Mouse (Mus musculus): Measurements from ENCODE around the gene Hoxd1. TPM values are rescaled to one million over a fixed set of nuclear protein-coding genes. Genes with fewer than 3 reads are reported as not detected.

The Hoxd1 gene
- polyA plus RNA-seq (2014; fragmentation: Illumina TruSeq; extraction: RNeasy Lipid Tissue Mini Kit (QIAGEN cat#74804); ENCODE audit: low read depth, low replicate concordance) = not detected

GRCm38 (mm10) chr2:74762522-74763244 is at the start of gene Hoxd1:
Gene Hoxd1, plus strand, starts transcription at chr2:74762980.

GRCm38 (mm10) chr2:74726551-74726950 is 36.2 kb upstream of the Hoxd1 start, which contains the start of gene Gm28230:
Gene Gm28230, plus strand, starts transcription at chr2:74726728.

Other genes with a start within 250 kb of the Hoxd1 start
- 203 TPM for gene Lnpk, start 183.5 kb upstream of the Hoxd1 start, polyA plus RNA-seq (2014; fragmentation: Illumina TruSeq; extraction: RNeasy Lipid Tissue Mini Kit (QIAGEN cat#74804); ENCODE audit: low read depth, low replicate concordance)
- gene Evx2, start 103.4 kb upstream of the Hoxd1 start, polyA plus RNA-seq (2014; fragmentation: Illumina TruSeq; extraction: RNeasy Lipid Tissue Mini Kit (QIAGEN cat#74804); ENCODE audit: low read depth, low replicate concordance) = 0.04 TPM
- gene Hoxd13, start 94.7 kb upstream of the Hoxd1 start, polyA plus RNA-seq (2014; fragmentation: Illumina TruSeq; extraction: RNeasy Lipid Tissue Mini Kit (QIAGEN cat#74804); ENCODE audit: low read depth, low replicate concordance) = 0.10 TPM
- gene Hoxd12, start 88.0 kb upstream of the Hoxd1 start, polyA plus RNA-seq (2014; fragmentation: Illumina TruSeq; extraction: RNeasy Lipid Tissue Mini Kit (QIAGEN cat#74804); ENCODE audit: low read depth, low replicate concordance) = not detected
- not detected for gene Hoxd11, start 83.4 kb upstream of the Hoxd1 start, polyA plus RNA-seq (2014; fragmentation: Illumina TruSeq; extraction: RNeasy Lipid Tissue Mini Kit (QIAGEN cat#74804); ENCODE audit: low read depth, low replicate concordance)
- 0.95 TPM for gene Hoxd10, start 71.1 kb upstream of the Hoxd1 start, polyA plus RNA-seq (2014; fragmentation: Illumina TruSeq; extraction: RNeasy Lipid Tissue Mini Kit (QIAGEN cat#74804); ENCODE audit: low read depth, low replicate concordance)
- gene Hoxd9, start 65.3 kb upstream of the Hoxd1 start, polyA plus RNA-seq (2014; fragmentation: Illumina TruSeq; extraction: RNeasy Lipid Tissue Mini Kit (QIAGEN cat#74804); ENCODE audit: low read depth, low replicate concordance) = 2.5 TPM
- 55.9 TPM for gene Hoxd8, start 58.4 kb upstream of the Hoxd1 start, polyA plus RNA-seq (2014; fragmentation: Illumina TruSeq; extraction: RNeasy Lipid Tissue Mini Kit (QIAGEN cat#74804); ENCODE audit: low read depth, low replicate concordance)
- gene Hoxd3, start 51.1 kb upstream of the Hoxd1 start, polyA plus RNA-seq (2014; fragmentation: Illumina TruSeq; extraction: RNeasy Lipid Tissue Mini Kit (QIAGEN cat#74804); ENCODE audit: low read depth, low replicate concordance) = 0.07 TPM
- 0.87 TPM for gene Hoxd4, start 51.1 kb upstream of the Hoxd1 start, polyA plus RNA-seq (2014; fragmentation: Illumina TruSeq; extraction: RNeasy Lipid Tissue Mini Kit (QIAGEN cat#74804); ENCODE audit: low read depth, low replicate concordance)
- 0.29 TPM for gene Gm28230, start 36.3 kb upstream of the Hoxd1 start, polyA plus RNA-seq (2014; fragmentation: Illumina TruSeq; extraction: RNeasy Lipid Tissue Mini Kit (QIAGEN cat#74804); ENCODE audit: low read depth, low replicate concordance)
- gene Mtx2, start 62.8 kb downstream of the Hoxd1 start, polyA plus RNA-seq (2014; fragmentation: Illumina TruSeq; extraction: RNeasy Lipid Tissue Mini Kit (QIAGEN cat#74804); ENCODE audit: low read depth, low replicate concordance) = 114 TPM

All from testis, adult 10 weeks (tissue).